Mouse (Mus musculus) bone marrow, adult 2 months (tissue): Measurements from ENCODE around the gene Ndufb7.

Source experiments
- CTCF ChIP-seq: fragments of 200-500 bp; IDR thresholded peaks from 2 replicates; pipeline ENCODE4 v1.5.1; 2011; ENCODE audit warnings: low read length, control low read depth; ENCODE audit not compliant: control insufficient read depth, insufficient read depth
- POLR2A ChIP-seq: fragments of 200-500 bp; IDR thresholded peaks from 2 replicates; pipeline ENCODE4 v1.6.1; 2011; ENCODE audit warnings: low read depth, mild to moderate bottlenecking, control low read depth, low read length, borderline replicate concordance; ENCODE audit not compliant: control insufficient read depth

DNA sequence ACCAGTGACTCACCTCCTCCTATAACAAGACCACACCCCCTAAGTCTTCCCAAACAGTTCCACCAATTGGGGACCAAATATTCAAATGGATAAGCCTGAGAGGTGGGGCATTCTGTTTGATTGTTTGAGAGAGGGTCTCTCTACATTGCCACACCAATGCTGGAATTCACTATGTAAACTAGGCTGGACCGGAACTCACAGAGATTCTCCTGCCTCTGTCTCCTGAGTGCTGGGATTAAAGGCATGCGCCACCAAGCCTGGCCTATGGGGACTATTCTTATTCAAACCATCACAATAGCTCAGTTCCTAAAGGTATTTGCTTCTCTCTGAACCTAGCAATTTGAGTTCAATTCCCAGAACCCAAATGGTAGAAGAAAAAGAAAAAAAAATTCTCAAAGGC is 52.1 kb downstream of the Ndufb7 start:
- TF ChIP-seq POLR2A (no peak), CTCF (no peak)
